Mouse (Mus musculus) CD4-positive, CD25-positive, alpha-beta regulatory T cell, adult 2 months (primary cell): ENCODE data around the gene Hnrnpc.

ENCODE experiments used
- DNase-seq: peaks from one replicate; pipeline ENCODE4 v3.0.0-alpha.2; 2012; ENCODE audit warnings: low read depth, low spot score

Gene Hnrnpc

GRCm38 (mm10) chr14:52103856-52104676 is at the start of gene Hnrnpc:
Hnrnpc (minus strand) TSS chr14:52104028.
- peak; percentile 100 for DNase-seq

- no peak for DNase-seq
Measured at GRCm38 (mm10) chr14:52152613-52153012, 48.8 kb upstream of the Hnrnpc start.

- no peak for DNase-seq
Measured at GRCm38 (mm10) chr14:52152179-52152578, 48.4 kb upstream of the Hnrnpc start.

GRCm38 (mm10) chr14:52149888-52150287 is 46.1 kb upstream of the Hnrnpc start:
- DNase-seq = no peak

DNA sequence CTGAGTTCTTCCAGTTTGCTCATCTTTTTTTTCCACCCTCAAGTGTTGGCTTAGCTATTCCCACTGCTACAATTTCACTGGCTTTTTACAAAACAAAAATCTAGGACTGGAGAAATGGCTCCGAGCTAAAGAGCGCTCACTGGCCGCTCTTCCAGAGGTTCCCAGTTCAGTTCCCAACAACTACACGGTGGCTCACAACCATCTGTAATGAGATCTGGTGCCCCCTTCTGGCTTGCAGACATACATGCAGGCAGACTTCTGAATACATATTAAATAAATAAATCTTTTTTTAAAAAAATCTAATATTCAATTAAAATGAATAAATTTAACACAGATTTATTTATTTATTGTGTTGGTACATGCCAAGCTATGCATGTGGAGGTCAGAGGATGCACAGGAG is 42.7 kb upstream of the Hnrnpc start:
- DNase-seq = peak; percentile 71

DNA sequence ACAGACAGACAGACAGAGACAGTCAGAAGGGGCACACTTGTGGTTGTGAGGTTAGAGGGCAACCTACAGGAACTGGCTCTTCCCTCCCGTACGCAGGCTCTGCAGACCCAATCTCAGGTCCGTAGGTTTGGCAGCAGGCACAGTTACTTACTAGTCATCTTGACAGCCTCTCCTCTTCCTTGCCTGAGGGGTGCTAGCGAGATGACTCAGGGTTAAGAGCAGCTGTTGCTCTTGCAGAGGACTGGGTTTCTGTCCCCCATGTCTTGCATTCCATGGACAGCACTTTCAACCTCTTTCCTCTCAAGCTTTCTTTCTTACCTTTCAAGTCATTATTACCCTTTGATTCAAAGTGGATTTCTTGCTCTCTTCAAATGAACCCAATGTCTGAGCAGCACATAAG is 40.3 kb upstream of the Hnrnpc start:
- no peak for DNase-seq

DNA sequence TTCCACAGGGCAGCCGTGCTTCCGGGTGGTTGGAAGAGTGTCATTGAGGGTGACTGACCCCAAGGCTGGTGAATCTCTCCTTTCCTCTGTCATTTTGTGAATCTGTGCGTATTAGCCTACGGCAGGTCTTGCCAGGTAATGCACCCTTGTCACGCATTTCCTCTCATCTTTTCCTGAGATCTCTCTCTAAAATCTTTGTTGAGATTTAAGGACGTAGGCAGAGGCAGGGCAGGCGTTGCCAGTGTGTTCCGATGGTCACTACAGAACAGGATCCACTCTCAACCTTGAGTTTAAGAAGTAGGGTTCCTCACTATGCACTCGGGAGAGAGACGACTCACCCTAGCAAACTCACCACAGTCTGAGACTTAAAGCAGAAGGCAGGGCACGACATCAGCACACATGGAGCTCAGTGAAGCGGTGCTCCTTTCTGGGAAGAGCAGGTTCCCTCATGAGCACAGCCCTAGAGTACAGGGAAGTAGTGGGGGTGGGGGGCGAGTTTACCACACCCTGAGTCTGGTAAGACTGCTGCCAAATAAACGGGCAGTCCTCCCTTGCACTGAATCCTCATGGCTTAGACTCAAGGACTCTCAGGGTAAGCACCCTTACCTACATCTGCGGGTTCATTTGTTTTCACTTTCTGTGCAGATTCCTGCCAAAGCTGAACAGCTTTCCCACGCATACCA is 37.8 kb upstream of the Hnrnpc start:
- no peak for DNase-seq

- DNase-seq = peak; percentile 76
Measured at GRCm38 (mm10) chr14:52140577-52141444, 37.0 kb upstream of the Hnrnpc start.

DNA sequence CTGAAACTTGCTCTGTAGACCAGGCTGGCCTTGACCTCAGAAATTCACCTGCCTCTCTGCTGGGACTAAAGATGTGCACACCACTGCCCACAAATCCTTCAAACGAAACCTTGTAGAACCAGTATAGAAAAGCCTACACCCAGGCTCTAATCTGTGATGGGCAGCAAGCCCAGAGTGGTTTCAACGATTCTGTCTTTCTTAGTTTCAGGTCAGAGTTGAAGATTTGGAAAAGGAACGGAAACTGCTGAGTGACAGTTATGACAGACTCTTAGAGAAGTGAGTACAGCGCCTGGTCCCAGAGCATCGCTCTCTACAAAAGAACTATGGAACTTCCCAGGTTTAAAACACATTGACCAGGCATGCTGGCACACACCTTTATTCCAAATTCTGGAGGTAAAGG is 29.8 kb upstream of the Hnrnpc start:
- no peak for DNase-seq

GRCm38 (mm10) chr14:52124636-52125035 is 20.8 kb upstream of the Hnrnpc start:
- no peak for DNase-seq

DNA sequence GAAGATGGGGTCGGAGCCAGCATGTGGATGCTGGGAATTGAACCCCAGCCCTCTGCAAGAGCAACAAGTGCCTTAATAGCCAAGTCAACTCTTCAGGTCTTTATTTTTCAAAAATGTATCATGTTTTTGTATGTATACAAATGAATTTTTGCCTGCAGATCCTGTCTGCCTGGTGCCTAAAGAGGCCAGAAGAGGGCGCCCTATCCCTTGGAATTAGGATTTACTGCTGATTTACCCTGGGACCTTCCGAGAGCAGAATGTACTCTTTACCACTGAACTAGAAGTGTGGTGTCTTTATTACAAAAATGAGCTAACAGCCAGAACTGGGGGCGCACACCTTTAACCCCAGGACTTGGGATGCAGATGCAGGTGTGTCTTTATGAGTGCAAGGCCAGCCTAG is 20.1 kb upstream of the Hnrnpc start:
- peak; percentile 88 for DNase-seq

DNA sequence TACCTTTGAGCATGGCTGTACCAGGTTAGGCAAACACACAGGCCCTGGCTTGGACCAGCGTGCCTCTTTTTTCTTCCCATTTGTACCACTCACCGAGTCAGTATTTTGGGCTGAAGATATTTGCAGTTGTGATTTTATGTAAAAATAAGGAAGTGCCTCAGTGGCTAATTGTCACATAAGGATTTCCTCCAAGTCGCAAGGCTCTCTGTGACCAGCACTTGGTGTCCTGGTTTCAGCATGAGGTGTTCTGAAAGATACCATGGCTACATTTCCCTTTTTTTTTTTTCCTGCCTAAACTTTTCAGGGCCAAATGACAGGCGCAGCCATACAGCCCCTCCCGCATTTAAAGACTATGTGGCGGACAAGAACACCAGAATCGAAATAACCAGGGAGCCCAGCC is 16.3 kb upstream of the Hnrnpc start:
- no peak for DNase-seq

- peak; percentile 61 for DNase-seq
Measured at GRCm38 (mm10) chr14:52118823-52119608, 15.2 kb upstream of the Hnrnpc start.

GRCm38 (mm10) chr14:52118456-52118822 is 14.6 kb upstream of the Hnrnpc start:
- DNase-seq = no peak

- no peak for DNase-seq
Measured at GRCm38 (mm10) chr14:52117241-52117640, 13.4 kb upstream of the Hnrnpc start.

DNA sequence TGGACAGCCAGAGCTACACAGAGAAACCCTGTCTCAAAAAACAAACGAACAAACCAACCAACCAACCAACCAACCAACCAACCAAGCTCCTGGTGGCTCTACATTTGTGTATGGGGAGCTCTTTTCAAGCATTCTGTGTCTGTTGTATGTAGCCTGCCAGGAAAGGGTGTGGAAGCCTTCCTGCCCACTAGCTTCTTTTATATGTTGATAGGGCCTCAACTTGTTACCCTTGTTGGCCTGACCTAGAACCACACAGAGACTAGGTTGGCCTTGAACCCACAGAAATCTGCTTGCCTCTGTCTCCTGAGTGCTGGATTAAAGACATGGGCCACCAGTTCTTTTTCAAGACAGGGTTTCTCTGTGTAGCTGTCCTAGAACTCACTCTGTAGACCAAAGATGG is 10.3 kb upstream of the Hnrnpc start:
- DNase-seq = no peak

DNA sequence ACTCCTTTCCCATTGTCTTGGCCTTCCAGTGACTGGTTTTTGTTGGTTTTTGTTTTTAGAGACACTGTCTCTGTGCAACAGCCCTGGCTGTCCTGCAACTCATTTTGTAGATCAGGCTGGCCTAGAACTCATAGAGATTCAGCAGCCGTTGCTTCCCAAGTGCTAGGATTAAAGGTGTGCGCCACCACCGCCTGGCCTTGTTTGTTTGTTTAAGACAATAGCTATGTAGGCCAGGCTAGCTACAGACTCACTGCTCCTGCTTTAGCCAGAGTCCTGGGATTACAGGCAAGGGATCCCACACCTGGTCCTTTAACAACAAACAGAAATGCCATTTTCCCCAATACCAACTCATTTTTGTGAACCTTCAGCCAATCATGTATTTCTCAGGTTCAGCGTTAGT is 6.5 kb upstream of the Hnrnpc start, which contains the start of gene Rpgrip1:
Rpgrip1 (plus strand) TSS at position 359 of the 400 bp plus-strand sequence.
- DNase-seq = no peak

GRCm38 (mm10) chr14:52108025-52108424 is 4.2 kb upstream of the Hnrnpc start:
- no peak for DNase-seq

- DNase-seq = no peak
Measured at GRCm38 (mm10) chr14:52106741-52107140, 2.9 kb upstream of the Hnrnpc start.

DNA sequence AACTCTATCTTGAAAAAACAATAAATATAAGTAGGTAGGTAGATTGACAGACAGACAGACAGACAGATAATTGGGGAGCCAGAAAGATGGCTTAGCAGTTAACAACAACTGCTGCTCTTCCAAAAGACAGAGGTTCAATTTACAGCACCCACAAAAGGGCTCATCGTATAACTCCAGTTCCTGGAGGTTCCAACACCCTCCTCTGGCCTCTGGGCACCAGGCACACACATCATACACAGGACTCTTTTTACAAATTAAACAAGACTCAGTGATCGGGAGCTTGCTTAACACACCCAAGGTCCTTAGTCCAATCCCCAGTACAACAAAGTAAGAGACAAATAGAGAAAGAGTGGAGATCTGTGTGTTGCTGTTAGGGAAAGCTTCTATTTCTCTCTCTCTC is 1.5 kb upstream of the Hnrnpc start:
- no peak for DNase-seq

- DNase-seq = no peak
Measured at GRCm38 (mm10) chr14:52104677-52105285, 953 bp upstream of the Hnrnpc start.
